Mouse (Mus musculus): ENCODE measurements at regions not wholly inside any gene's neighbourhood (a gene's known extent, or its start where the extent isn't known, plus 50 kb on each side); places are given as distances from the start of the nearest gene placed in this dataset.

- DNase-seq = no peak
Observed at GRCm38 (mm10) chr16:30736662-30737326, 137.3 kb downstream of the Fam43a start.

GRCm38 (mm10) chr16:30737524-30737923 lies 138.0 kb downstream of the Fam43a start:
- no peak for DNase-seq

- no peak for DNase-seq
Observed at GRCm38 (mm10) chr16:30739651-30740050, 140.1 kb downstream of the Fam43a start.

- no peak for DNase-seq
Observed at GRCm38 (mm10) chr16:30741192-30741591, 141.7 kb downstream of the Fam43a start.

GRCm38 (mm10) chr16:30742474-30742873 lies 143.0 kb downstream of the Fam43a start:
- peak in 1 of 2 experiments; percentile 9 for DNase-seq

- no peak for DNase-seq
Observed at GRCm38 (mm10) chr16:30743566-30743965, 144.0 kb downstream of the Fam43a start.

GRCm38 (mm10) chr16:30744237-30744636 lies 144.7 kb downstream of the Fam43a start:
- DNase-seq = no peak

GRCm38 (mm10) chr16:30745598-30746181 lies 146.2 kb downstream of the Fam43a start:
- no peak for DNase-seq

- no peak for DNase-seq
Observed at GRCm38 (mm10) chr16:30746211-30746610, 146.7 kb downstream of the Fam43a start.

GRCm38 (mm10) chr16:30749841-30750240 lies 150.3 kb downstream of the Fam43a start:
- DNase-seq = no peak

GRCm38 (mm10) chr16:30755771-30756170 lies 156.2 kb downstream of the Fam43a start:
- DNase-seq = no peak

GRCm38 (mm10) chr16:30756678-30757077 lies 157.2 kb downstream of the Fam43a start:
- DNase-seq = no peak

GRCm38 (mm10) chr16:30757556-30757955 lies 158.0 kb downstream of the Fam43a start:
- DNase-seq = no peak

- DNase-seq = no peak
Observed at GRCm38 (mm10) chr16:30758041-30758440, 158.5 kb downstream of the Fam43a start.

GRCm38 (mm10) chr16:30759503-30759902 lies 160.0 kb downstream of the Fam43a start:
- no peak for DNase-seq

GRCm38 (mm10) chr16:30761201-30761710 lies 161.7 kb downstream of the Fam43a start:
- no peak for DNase-seq

- DNase-seq = no peak
Observed at GRCm38 (mm10) chr16:30762898-30763595, 163.5 kb downstream of the Fam43a start.

GRCm38 (mm10) chr16:30765591-30765990 lies 166.1 kb downstream of the Fam43a start:
- DNase-seq = no peak

GRCm38 (mm10) chr16:30769007-30769442 lies 169.5 kb downstream of the Fam43a start:
- DNase-seq = peak in 1 of 2 experiments; percentile 11

- peak; percentile 13 to 23 for DNase-seq
Observed at GRCm38 (mm10) chr16:30769467-30769866, 169.9 kb downstream of the Fam43a start.

- DNase-seq = no peak
Observed at GRCm38 (mm10) chr16:30772802-30773201, 173.3 kb downstream of the Fam43a start.

- no peak for DNase-seq
Observed at GRCm38 (mm10) chr16:30774951-30775661, 175.6 kb downstream of the Fam43a start.
